Mouse (Mus musculus) limb, embryonic 11.5 days (tissue): ENCODE measurements around the gene Cox19. TPM values are rescaled to one million over a fixed set of nuclear protein-coding genes. Genes with fewer than 3 reads are reported as not detected.

Source experiments
- ATAC-seq: fragments of 200-750 bp; cut with Nextera tagmentation; 2 replicates; pipeline ENCODE4 v1.8.0; 2017; ENCODE audit warnings: low read depth; ENCODE audit not compliant: insufficient number of reproducible peaks, low FRiP score, low TSS enrichment
- DNase-seq: peaks from one replicate; pipeline ENCODE4 v3.0.0-alpha.2; 2015; ENCODE audit warnings: low spot score
- H3K27ac ChIP-seq: fragments of 300-500 bp; sonication (generic); replicated peaks from 2 replicates; pipeline ENCODE4 v1.5.1; 2014; ENCODE audit warnings: low read depth, mild to moderate bottlenecking, low read length
- H3K27me3 ChIP-seq: fragments of 300-500 bp; sonication (generic); 2 replicates; pipeline ENCODE4 v1.6.1; 2014; ENCODE audit warnings: mild to moderate bottlenecking, low read length, mixed read lengths; ENCODE audit not compliant: control insufficient read depth, insufficient read depth
- H3K36me3 ChIP-seq: fragments of 300-500 bp; sonication (generic); 2 replicates; pipeline ENCODE4 v1.6.1; 2014; ENCODE audit warnings: mild to moderate bottlenecking, low read length, moderate library complexity, mixed read lengths; ENCODE audit not compliant: control insufficient read depth, insufficient read depth
- H3K4me1 ChIP-seq: fragments of 300-500 bp; sonication (generic); 2 replicates; pipeline ENCODE4 v1.6.1; 2014; ENCODE audit warnings: low read length, mixed read lengths; ENCODE audit not compliant: control insufficient read depth, insufficient read depth
- H3K4me2 ChIP-seq: fragments of 300-500 bp; sonication (generic); 2 replicates; pipeline ENCODE4 v1.6.1; 2014; ENCODE audit warnings: low read depth, mild to moderate bottlenecking, moderate library complexity; ENCODE audit not compliant: severe bottlenecking
- H3K4me3 ChIP-seq: fragments of 300-500 bp; sonication (generic); 2 replicates; pipeline ENCODE4 v1.5.1; 2014; ENCODE audit warnings: low read depth, low read length
- H3K9ac ChIP-seq: fragments of 300-500 bp; sonication (generic); 2 replicates; pipeline ENCODE4 v1.6.1; 2014; ENCODE audit warnings: mild to moderate bottlenecking, low read length
- H3K9me3 ChIP-seq: fragments of 300-500 bp; sonication (generic); 2 replicates; pipeline ENCODE4 v1.6.1; 2016; ENCODE audit warnings: low read length; ENCODE audit not compliant: control insufficient read depth
- WGBS: fragments of 180-500 bp; shearing (Covaris S2); extraction: QIAGEN DNeasy Blood & Tissue Kit; methylation state at CpG from one replicate; pipeline ENCODE4 v1.1.7; 2014; 5-methylcytosine and 5-hydroxymethylcytosine counted together
- polyA plus RNA-seq: library from polyadenylated mRNA; unstranded; fragments of >200 nt; fragmentation: Nextera tagmentation; extraction: Ambion mirVana; gene quantifications from 2 replicates; pipeline ENCODE4 v1.2.1, GENCODE M21; 2014

Gene Cox19
- polyA plus RNA-seq, 1 experiment from 2014 or later = 120 TPM

GRCm38 (mm10) chr5:139314941-139315642 lies 36.1 kb downstream of the Cox19 start:
- Histone ChIP-seq H3K9me3 (no peaks in the 10 kb centered on the region), H3K9ac (no peak overlapping the region), H3K27me3 (no peaks in the 10 kb centered on the region), H3K4me1 (no peaks in the 10 kb centered on the region), H3K4me2 (no peak overlapping the region), H3K27ac (no peak overlapping the region), H3K4me3 (no peak overlapping the region), H3K36me3 (no peaks in the 10 kb centered on the region)
- WGBS = 84% methylated on average over 12 of the region's 12 CpGs
- no peak for DNase-seq
- ATAC-seq = no peak

DNA sequence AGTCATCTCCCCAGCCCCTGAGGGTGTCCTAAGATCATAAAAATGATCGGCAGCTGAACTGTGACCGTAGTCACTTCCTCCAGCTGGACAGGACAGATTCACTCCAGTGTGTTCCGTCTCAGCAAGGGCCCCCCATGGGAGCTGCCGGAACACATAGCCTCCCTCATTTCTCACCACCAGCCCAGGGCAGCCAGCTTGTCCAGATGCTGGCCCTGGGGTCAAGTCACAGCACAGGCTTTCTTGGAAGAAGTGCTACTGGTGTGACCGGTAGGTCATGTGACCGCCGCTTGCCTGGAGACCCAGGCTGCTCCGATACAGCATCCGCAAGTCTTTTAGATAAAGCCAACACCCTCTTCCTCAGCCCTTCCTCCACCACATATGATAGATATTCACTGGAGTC lies 37.7 kb downstream of the Cox19 start:
- DNase-seq (no peak), ATAC-seq (no peak)
- Histone ChIP-seq H3K4me1 (no peaks in the 10 kb centered on the region), H3K36me3 (no peaks in the 10 kb centered on the region), H3K4me2 (no peak overlapping the region), H3K27me3 (no peaks in the 10 kb centered on the region), H3K9me3 (no peaks in the 10 kb centered on the region), H3K27ac (no peak overlapping the region), H3K4me3 (no peak overlapping the region), H3K9ac (no peak overlapping the region)
- 72% methylated on average over 9 of the region's 9 CpGs for WGBS

DNA sequence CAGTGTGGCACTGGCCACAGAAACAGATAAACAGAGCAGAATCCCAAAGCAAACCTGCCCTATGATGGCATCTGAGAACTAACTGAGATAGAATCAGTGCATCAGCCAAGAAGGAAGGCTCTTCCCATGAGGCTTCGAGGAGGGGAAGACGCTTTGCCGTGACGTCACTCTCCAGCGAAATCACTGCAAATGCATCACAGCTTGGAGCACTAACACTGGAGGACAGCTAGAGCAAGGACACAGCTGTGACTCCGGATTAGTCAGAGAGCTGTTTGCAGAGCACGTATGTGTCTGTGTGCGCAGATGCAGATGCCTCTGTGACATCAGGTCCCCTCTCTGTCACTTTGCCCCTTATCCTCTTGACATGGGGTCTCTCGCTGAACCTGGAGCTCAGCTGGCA lies 39.4 kb downstream of the Cox19 start:
- no peak overlapping the region for H3K4me2 ChIP-seq
- H3K27ac ChIP-seq = no peak overlapping the region
- no peaks in the 10 kb centered on the region for H3K9me3 ChIP-seq
- H3K36me3 ChIP-seq = no peaks in the 10 kb centered on the region; the same call in 1 of the 2 replicates
- no peak overlapping the region for H3K4me3 ChIP-seq
- WGBS = 90% methylated on average over 9 of the region's 9 CpGs
- H3K4me1 ChIP-seq = no peaks in the 10 kb centered on the region
- H3K27me3 ChIP-seq = no peaks in the 10 kb centered on the region
- H3K9ac ChIP-seq = no peak overlapping the region
- ATAC-seq (no peak), DNase-seq (no peak)

GRCm38 (mm10) chr5:139310477-139310876 lies 40.7 kb downstream of the Cox19 start:
- Histone ChIP-seq H3K9me3 (no peaks in the 10 kb centered on the region), H3K27ac (no peak overlapping the region), H3K4me1 (no peaks in the 10 kb centered on the region), H3K27me3 (no peaks in the 10 kb centered on the region), H3K4me2 (no peak overlapping the region), H3K4me3 (no peak overlapping the region), H3K9ac (no peak overlapping the region), H3K36me3 (no peaks in the 10 kb centered on the region; the same call in 1 of the 2 replicates)
- 88% methylated on average over 4 of the region's 4 CpGs for WGBS
- no peak for DNase-seq
- no peak for ATAC-seq

GRCm38 (mm10) chr5:139309946-139310345 lies 41.3 kb downstream of the Cox19 start:
- Histone ChIP-seq H3K9me3 (no peaks in the 10 kb centered on the region), H3K27me3 (no peaks in the 10 kb centered on the region), H3K9ac (no peak overlapping the region), H3K36me3 (no peaks in the 10 kb centered on the region; the same call in 1 of the 2 replicates), H3K4me2 (no peak overlapping the region), H3K4me1 (no peaks in the 10 kb centered on the region), H3K27ac (no peak overlapping the region), H3K4me3 (no peak overlapping the region)
- no peak for ATAC-seq
- 80% methylated on average over 3 of the region's 3 CpGs for WGBS
- no peak for DNase-seq

- H3K27me3 ChIP-seq = no peaks in the 10 kb centered on the region
- no peaks in the 10 kb centered on the region for H3K9me3 ChIP-seq
- DNase-seq = no peak
- H3K27ac ChIP-seq = no peak overlapping the region
- no peak overlapping the region for H3K4me3 ChIP-seq
- no peaks in the 10 kb centered on the region; the same call in 1 of the 2 replicates for H3K36me3 ChIP-seq
- no peak overlapping the region for H3K4me2 ChIP-seq
- H3K4me1 ChIP-seq = no peaks in the 10 kb centered on the region
- 91% methylated on average over 9 of the region's 9 CpGs for WGBS
- no peak overlapping the region for H3K9ac ChIP-seq
- ATAC-seq = no peak
These were observed 47.6 kb downstream of the Cox19 start for GRCm38 (mm10) chr5:139303646-139304061.

DNA sequence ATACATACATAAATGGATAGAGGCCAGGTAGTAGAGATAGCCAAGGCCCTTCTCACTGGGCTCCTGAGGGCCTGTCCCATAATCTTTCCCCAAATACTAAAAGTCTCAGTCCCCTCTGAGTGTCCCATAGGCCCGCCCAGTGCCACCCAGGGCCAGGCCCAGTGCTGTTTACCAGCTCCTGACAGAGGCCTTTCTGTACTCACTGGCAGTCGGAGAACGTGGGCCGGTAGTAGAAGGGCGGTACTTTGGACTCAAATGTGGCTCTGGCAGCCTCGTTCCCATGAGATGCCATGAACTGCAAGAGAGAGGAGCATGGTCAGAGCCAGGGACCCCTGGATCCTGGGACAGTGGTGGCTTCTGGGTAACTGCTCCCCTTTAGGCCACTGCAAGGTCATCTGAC lies 49.1 kb downstream of the Cox19 start:
- no peak overlapping the region for H3K27ac ChIP-seq
- no peaks in the 10 kb centered on the region for H3K36me3 ChIP-seq
- H3K4me1 ChIP-seq = no peaks in the 10 kb centered on the region
- 86% methylated on average over 6 of the region's 6 CpGs for WGBS
- no peaks in the 10 kb centered on the region for H3K27me3 ChIP-seq
- H3K9me3 ChIP-seq = no peaks in the 10 kb centered on the region
- no peak overlapping the region for H3K9ac ChIP-seq
- no peak for ATAC-seq
- H3K4me2 ChIP-seq = no peak overlapping the region
- DNase-seq = no peak
- no peak overlapping the region for H3K4me3 ChIP-seq

GRCm38 (mm10) chr5:139297745-139298144 lies 53.5 kb downstream of the Cox19 start:
- 88% methylated on average over 5 of the region's 5 CpGs for WGBS
- H3K9ac ChIP-seq = no peak overlapping the region
- H3K4me2 ChIP-seq = no peak overlapping the region
- H3K9me3 ChIP-seq = no peaks in the 10 kb centered on the region
- H3K4me1 ChIP-seq = no peaks in the 10 kb centered on the region
- no peak overlapping the region for H3K4me3 ChIP-seq
- no peaks in the 10 kb centered on the region for H3K27me3 ChIP-seq
- no peak for ATAC-seq
- no peaks in the 10 kb centered on the region for H3K36me3 ChIP-seq
- H3K27ac ChIP-seq = no peak overlapping the region
- no peak for DNase-seq

DNA sequence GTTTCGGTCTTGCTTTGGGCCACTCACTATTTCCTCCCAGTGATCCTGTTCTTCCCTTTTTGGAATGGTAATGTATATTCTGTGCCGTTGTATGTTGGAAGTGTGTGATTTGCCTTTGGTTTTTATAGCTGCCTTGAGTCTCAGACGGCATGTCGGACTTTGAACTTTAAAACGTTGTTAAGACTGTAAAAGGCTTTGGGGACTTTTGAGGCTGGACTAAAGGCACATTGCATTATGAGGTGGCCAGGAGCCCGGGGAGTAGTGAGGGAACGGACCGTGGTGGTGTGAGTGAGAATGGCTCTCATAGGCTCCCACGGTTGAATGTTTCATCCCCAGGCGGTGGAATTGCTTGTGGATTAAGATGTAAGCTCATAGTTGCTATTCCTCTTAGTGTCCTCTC lies 54.1 kb downstream of the Cox19 start:
- 85% methylated on average over 10 of the region's 10 CpGs for WGBS
- no peak for DNase-seq
- H3K27ac ChIP-seq = no peak overlapping the region
- H3K27me3 ChIP-seq = no peaks in the 10 kb centered on the region
- ATAC-seq = no peak
- H3K9me3 ChIP-seq = no peaks in the 10 kb centered on the region
- no peaks in the 10 kb centered on the region for H3K36me3 ChIP-seq
- no peak overlapping the region for H3K4me3 ChIP-seq
- H3K4me2 ChIP-seq = no peak overlapping the region
- no peak overlapping the region for H3K9ac ChIP-seq
- no peaks in the 10 kb centered on the region for H3K4me1 ChIP-seq
